Mouse (Mus musculus) forebrain, embryonic 15.5 days (tissue): ENCODE measurements around the gene Tpd52l2. TPM values are rescaled to one million over a fixed set of nuclear protein-coding genes. Genes with fewer than 3 reads are reported as not detected.

Source experiments
- ATAC-seq: fragments of 200-750 bp; cut with Nextera tagmentation; replicated peaks from 2 replicates; pipeline ENCODE4 v1.8.0; 2017; ENCODE audit warnings: mild to moderate bottlenecking, moderate TSS enrichment, moderate library complexity
- H3K27ac ChIP-seq: fragments of 300-500 bp; sonication (generic); replicated peaks from 2 replicates; pipeline ENCODE4 v1.5.1; 2015; ENCODE audit warnings: mild to moderate bottlenecking, inconsistent platforms
- H3K27me3 ChIP-seq: fragments of 300-500 bp; sonication (generic); 2 replicates; pipeline ENCODE4 v1.6.1; 2015; ENCODE audit warnings: inconsistent platforms
- H3K36me3 ChIP-seq: fragments of 300-500 bp; sonication (generic); 2 replicates; pipeline ENCODE4 v1.6.1; 2015; ENCODE audit warnings: mild to moderate bottlenecking, inconsistent platforms
- H3K4me1 ChIP-seq: fragments of 300-500 bp; sonication (generic); 2 replicates; pipeline ENCODE4 v1.6.1; 2015; ENCODE audit warnings: inconsistent platforms
- H3K4me2 ChIP-seq: fragments of 300-500 bp; sonication (generic); replicated peaks from 2 replicates; pipeline ENCODE4 v1.6.1; 2015; ENCODE audit warnings: mild to moderate bottlenecking, inconsistent platforms
- H3K4me3 ChIP-seq: fragments of 300-500 bp; sonication (generic); 2 replicates; pipeline ENCODE4 v1.5.1; 2015; ENCODE audit warnings: mild to moderate bottlenecking, inconsistent platforms
- H3K9ac ChIP-seq: fragments of 300-500 bp; sonication (generic); replicated peaks from 2 replicates; pipeline ENCODE4 v1.6.1; 2015; ENCODE audit warnings: mild to moderate bottlenecking, inconsistent platforms
- H3K9me3 ChIP-seq: fragments of 300-500 bp; sonication (generic); 2 replicates; pipeline ENCODE4 v1.6.1; 2016; ENCODE audit warnings: inconsistent platforms
- WGBS: fragments of 180-500 bp; shearing (Covaris S2); methylation state at CpG from one replicate; pipeline ENCODE4 v1.1.7; 2015; ENCODE audit warnings: mixed read lengths; 5-methylcytosine and 5-hydroxymethylcytosine counted together
- polyA plus RNA-seq: library from polyadenylated mRNA; unstranded; fragments of >200 nt; fragmentation: Nextera tagmentation; extraction: Ambion mirVana; gene quantifications from 2 replicates; pipeline ENCODE4 v1.2.1, GENCODE M21; 2015

Tpd52l2 gene
- polyA plus RNA-seq, 1 experiment from 2014 or later: 141 TPM

GRCm38 (mm10) chr2:181463008-181463738 lies 33.8 kb upstream of the Tpd52l2 start:
- no peaks in the 10 kb centered on the region for H3K36me3 ChIP-seq
- 33% methylated on average over 7 of the region's 7 CpGs for WGBS
- no peak overlapping the region; the same call in 1 of the 2 replicates for H3K27ac ChIP-seq
- H3K9me3 ChIP-seq: no peaks in the 10 kb centered on the region
- H3K27me3 ChIP-seq: peaks cover 20% of the 10 kb centered on the region
- no peak overlapping the region for H3K4me3 ChIP-seq
- H3K9ac ChIP-seq: no peak overlapping the region
- no peak for ATAC-seq
- 0 out of 2 replicates have a peak overlapping the region, but pooled peaks have one; percentile 3 for H3K4me2 ChIP-seq
- H3K4me1 ChIP-seq: peaks cover 16% of the 10 kb centered on the region

GRCm38 (mm10) chr2:181465423-181465822 lies 31.5 kb upstream of the Tpd52l2 start:
- WGBS: 60% methylated on average over 3 of the region's 3 CpGs
- Histone ChIP-seq H3K36me3 (no peaks in the 10 kb centered on the region), H3K27ac (no peak overlapping the region), H3K27me3 (peaks cover 6% of the 10 kb centered on the region), H3K9ac (no peak overlapping the region), H3K4me3 (no peak overlapping the region), H3K4me1 (peaks cover 4% of the 10 kb centered on the region; the same call in 1 of the 2 replicates), H3K4me2 (no peak overlapping the region), H3K9me3 (no peaks in the 10 kb centered on the region)
- ATAC-seq: no peak

GRCm38 (mm10) chr2:181470285-181470684 lies 26.7 kb upstream of the Tpd52l2 start:
- Histone ChIP-seq H3K27ac (no peak overlapping the region), H3K4me3 (no peak overlapping the region), H3K4me2 (no peak overlapping the region), H3K9ac (no peak overlapping the region), H3K4me1 (no peaks in the 10 kb centered on the region), H3K36me3 (no peaks in the 10 kb centered on the region), H3K9me3 (no peaks in the 10 kb centered on the region), H3K27me3 (no peaks in the 10 kb centered on the region)
- ATAC-seq: no peak
- 69% methylated on average over 2 of the region's 2 CpGs for WGBS

- H3K9me3 ChIP-seq: no peaks in the 10 kb centered on the region
Observed at GRCm38 (mm10) chr2:181471246-181471645, 25.7 kb upstream of the Tpd52l2 start.

GRCm38 (mm10) chr2:181472256-181472827 lies 24.6 kb upstream of the Tpd52l2 start:
- Histone ChIP-seq H3K4me3 (no peak overlapping the region), H3K9ac (no peak overlapping the region), H3K27ac (no peak overlapping the region), H3K4me1 (no peaks in the 10 kb centered on the region), H3K27me3 (no peaks in the 10 kb centered on the region), H3K36me3 (no peaks in the 10 kb centered on the region), H3K9me3 (no peaks in the 10 kb centered on the region), H3K4me2 (no peak overlapping the region)
- ATAC-seq: no peak
- WGBS: 96% methylated on average over 1 of the region's 1 CpGs

More at GRCm38 (mm10) chr2:181471246-181471645, 25.7 kb upstream of the Tpd52l2 start:
- H3K4me2 ChIP-seq: no peak overlapping the region
- no peaks in the 10 kb centered on the region for H3K27me3 ChIP-seq
- H3K9ac ChIP-seq: no peak overlapping the region
- WGBS: 63% methylated on average over 5 of the region's 5 CpGs
- no peak for ATAC-seq
- no peak overlapping the region for H3K4me3 ChIP-seq
- no peaks in the 10 kb centered on the region for H3K36me3 ChIP-seq
- H3K27ac ChIP-seq: no peak overlapping the region
- H3K4me1 ChIP-seq: no peaks in the 10 kb centered on the region

- Histone ChIP-seq H3K4me3 (no peak overlapping the region), H3K9ac (no peak overlapping the region), H3K9me3 (no peaks in the 10 kb centered on the region), H3K36me3 (no peaks in the 10 kb centered on the region), H3K4me1 (no peaks in the 10 kb centered on the region), H3K27ac (no peak overlapping the region), H3K27me3 (peaks cover 6% of the 10 kb centered on the region; the same call in 1 of the 2 replicates), H3K4me2 (no peak overlapping the region)
- ATAC-seq: no peak
- WGBS: 56% methylated on average over 2 of the region's 2 CpGs
Observed at GRCm38 (mm10) chr2:181483120-181483519, 13.8 kb upstream of the Tpd52l2 start.

GRCm38 (mm10) chr2:181483562-181484318 lies 13.2 kb upstream of the Tpd52l2 start:
- no peak overlapping the region for H3K9ac ChIP-seq
- no peak overlapping the region for H3K4me3 ChIP-seq
- peaks cover 6% of the 10 kb centered on the region; the same call in 1 of the 2 replicates for H3K27me3 ChIP-seq
- no peaks in the 10 kb centered on the region for H3K4me1 ChIP-seq
- no peak for ATAC-seq
- no peaks in the 10 kb centered on the region for H3K36me3 ChIP-seq
- H3K27ac ChIP-seq: no peak overlapping the region
- 37% methylated on average over 7 of the region's 7 CpGs for WGBS
- H3K9me3 ChIP-seq: no peaks in the 10 kb centered on the region
- H3K4me2 ChIP-seq: no peak overlapping the region

GRCm38 (mm10) chr2:181484456-181485233 lies 12.3 kb upstream of the Tpd52l2 start:
- Histone ChIP-seq H3K9ac (no peak overlapping the region), H3K4me3 (no peak overlapping the region), H3K27ac (no peak overlapping the region), H3K9me3 (no peaks in the 10 kb centered on the region), H3K4me1 (no peaks in the 10 kb centered on the region), H3K4me2 (no peak overlapping the region), H3K27me3 (0 out of 2 replicates have a peak, but pooled peaks cover 6% of the 10 kb centered on the region), H3K36me3 (no peaks in the 10 kb centered on the region)
- ATAC-seq: no peak
- 81% methylated on average over 6 of the region's 6 CpGs for WGBS

- Histone ChIP-seq H3K9me3 (no peaks in the 10 kb centered on the region), H3K4me1 (no peaks in the 10 kb centered on the region), H3K4me3 (no peak overlapping the region), H3K9ac (no peak overlapping the region), H3K4me2 (no peak overlapping the region), H3K27me3 (0 out of 2 replicates have a peak, but pooled peaks cover 6% of the 10 kb centered on the region), H3K36me3 (no peaks in the 10 kb centered on the region), H3K27ac (no peak overlapping the region)
- ATAC-seq: no peak
- 36% methylated on average over 1 of the region's 1 CpGs for WGBS
Observed at GRCm38 (mm10) chr2:181485741-181486140, 11.2 kb upstream of the Tpd52l2 start.

- H3K9me3 ChIP-seq: no peaks in the 10 kb centered on the region
- H3K36me3 ChIP-seq: no peaks in the 10 kb centered on the region
- WGBS: 40% methylated on average over 5 of the region's 5 CpGs
- no peak overlapping the region; the same call in 1 of the 2 replicates for H3K27ac ChIP-seq
- H3K4me3 ChIP-seq: no peak overlapping the region
- no peak overlapping the region for H3K4me2 ChIP-seq
- H3K27me3 ChIP-seq: 0 out of 2 replicates have a peak, but pooled peaks cover 6% of the 10 kb centered on the region
- no peak for ATAC-seq
- H3K9ac ChIP-seq: no peak overlapping the region
- no peaks in the 10 kb centered on the region for H3K4me1 ChIP-seq
Observed at GRCm38 (mm10) chr2:181487338-181488277, 9.3 kb upstream of the Tpd52l2 start.
